Mouse (Mus musculus) C3H10T1/2 (cell line): ENCODE data around the gene Smco3. TPM values are rescaled to one million over a fixed set of nuclear protein-coding genes. Genes with fewer than 3 reads are reported as not detected.

ENCODE experiments used
- polyA plus RNA-seq, 2 experiments: library from polyadenylated mRNA; unstranded; fragments of >200 nt; fragmentation: generic; extraction: Trizol; gene quantifications; one replicate each; pipeline ENCODE4 v1.2.1; 2012; ENCODE audit warnings: missing spikeins in 2 of 2

The Smco3 gene
- polyA plus RNA-seq = under 1 TPM in 1 of 2 experiments, not detected in 1; 0.24 TPM

DNA sequence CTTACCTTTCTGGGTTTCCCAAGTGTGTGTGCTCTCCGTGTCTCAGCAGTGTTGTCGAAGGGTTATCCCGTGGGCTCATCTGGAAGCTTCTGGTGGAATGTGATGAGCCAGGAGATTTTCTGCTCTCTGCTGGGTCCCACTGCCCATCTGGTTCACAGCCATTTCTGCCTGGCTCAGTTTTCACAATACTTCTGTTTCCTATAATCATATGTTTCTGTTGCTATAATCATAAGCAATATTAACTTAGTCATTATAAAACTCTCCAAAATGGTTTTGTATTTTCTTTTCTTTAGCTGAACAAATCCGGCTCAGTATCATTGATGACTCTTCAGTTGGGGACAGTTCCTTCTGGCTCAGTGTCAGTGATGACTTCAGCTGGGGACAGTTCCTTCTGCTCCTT lies at the start of gene Smco3:
TSS of gene Smco3 (minus strand) at position 101 of the 400 bp plus-strand sequence.

DNA sequence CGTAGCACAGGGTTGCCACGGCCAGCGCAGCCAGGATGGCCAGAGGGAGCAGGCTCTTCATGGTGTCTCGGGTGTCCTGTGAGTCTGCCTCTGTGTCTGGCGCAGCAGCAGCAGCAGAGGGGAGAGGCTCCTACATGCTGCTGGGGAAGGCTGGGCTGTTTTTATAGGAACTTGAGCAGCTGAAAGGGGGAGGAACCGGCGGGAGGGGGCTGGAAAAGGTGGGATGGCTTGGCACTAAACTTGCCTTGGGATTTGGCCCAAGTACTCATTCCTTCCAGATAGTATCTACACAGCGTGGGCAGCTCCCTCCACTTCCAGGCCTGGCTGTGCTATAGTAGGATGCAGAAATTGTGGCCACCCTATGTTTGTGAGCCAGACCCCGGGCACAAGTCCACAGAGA lies 40.4 kb upstream of the Smco3 start, which contains the start of gene Mgp:
TSS of gene Mgp (minus strand) at position 154 of the 400 bp plus-strand sequence.

DNA sequence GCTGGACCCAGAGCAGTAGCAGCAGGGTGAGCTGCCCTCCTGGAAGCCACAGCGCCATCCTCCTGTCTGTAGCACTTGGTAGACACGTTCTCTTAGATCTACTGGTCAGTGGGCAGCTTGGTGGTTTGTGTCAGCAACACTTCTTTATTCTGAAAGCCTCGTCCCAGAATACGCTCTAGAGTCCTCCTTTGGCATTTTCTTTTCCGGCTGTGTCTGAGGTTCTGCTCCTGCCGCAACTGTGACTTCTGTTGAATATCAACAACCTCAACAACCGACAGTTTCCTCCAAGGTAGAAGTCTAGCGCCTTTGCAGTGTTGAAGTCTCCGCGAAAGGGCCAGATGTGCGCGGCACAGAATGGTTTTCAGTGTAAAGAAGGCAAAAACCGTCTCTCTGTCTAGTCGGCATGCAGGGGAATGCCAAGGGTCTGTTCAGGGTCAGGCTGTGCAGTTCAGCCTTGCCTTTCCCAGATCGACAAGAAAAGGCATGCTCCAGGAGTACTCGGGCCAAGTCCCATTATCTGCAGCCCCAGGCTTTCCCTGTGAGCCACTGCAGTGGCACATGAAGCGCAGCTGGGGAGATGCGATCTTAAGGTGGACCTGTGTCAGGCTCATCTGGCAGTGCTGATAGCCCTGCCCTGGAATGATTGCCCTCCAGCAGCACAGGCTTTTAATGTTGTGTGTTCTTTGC lies 22.1 kb upstream of the Smco3 start, which contains the start of gene Art4:
TSS of gene Art4 (minus strand) at position 548 of the 687 bp plus-strand sequence.

DNA sequence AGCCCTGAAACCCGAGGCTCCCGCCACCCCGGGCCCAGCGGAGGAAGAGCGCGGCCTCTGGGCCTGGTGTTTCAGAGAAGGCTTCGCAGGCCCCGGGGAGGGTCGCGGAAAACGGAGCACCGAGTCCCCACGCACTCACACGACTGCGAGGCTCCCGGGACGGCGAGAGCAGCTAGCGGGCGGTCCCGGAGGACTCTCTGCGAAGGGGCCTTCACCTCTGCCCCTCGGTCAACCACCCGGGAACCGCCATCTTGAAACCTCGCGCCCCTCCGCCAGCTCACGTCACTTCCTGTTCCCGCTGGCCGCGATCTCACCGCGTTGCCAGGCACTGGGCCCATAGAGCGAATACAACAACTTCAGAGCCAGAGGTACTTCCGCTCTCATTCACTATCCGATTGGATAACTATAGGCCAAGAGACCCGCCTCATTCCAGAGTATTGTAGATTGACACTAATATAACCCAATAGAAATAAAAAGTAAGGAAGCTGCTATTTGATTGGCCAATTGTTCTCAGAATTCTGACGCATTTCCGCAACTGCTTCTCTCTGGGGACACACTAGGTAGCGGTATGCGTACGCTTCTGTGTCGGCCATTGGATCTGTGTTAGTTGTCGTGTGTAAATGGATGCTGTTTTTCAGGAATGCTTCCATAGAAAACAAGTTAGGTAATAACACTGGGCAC lies 7.2 kb downstream of the Smco3 start, which contains the start of gene Wbp11:
TSS of gene Wbp11 (minus strand) at position 353 of the 681 bp plus-strand sequence.

DNA sequence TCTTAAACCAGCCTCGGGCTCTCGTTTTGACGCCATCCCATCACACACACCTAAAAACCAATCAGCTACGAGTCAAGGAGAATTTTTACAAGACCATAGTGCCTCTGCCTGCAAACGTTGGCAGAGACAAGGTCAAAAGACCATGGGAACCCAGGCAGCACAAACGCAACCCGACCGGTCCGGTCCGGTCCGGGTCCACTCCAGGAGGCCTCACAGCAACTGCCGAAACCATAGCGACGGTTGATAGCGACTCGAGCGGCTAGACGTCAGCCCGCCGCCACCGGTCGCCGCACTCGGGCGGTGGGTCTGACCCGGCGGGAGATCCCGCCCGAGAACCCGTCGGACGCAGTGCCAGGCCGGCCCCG lies 7.8 kb downstream of the Smco3 start, which contains the start of gene BC049715:
TSS of gene BC049715 (plus strand) at position 111 of the 365 bp plus-strand sequence.

DNA sequence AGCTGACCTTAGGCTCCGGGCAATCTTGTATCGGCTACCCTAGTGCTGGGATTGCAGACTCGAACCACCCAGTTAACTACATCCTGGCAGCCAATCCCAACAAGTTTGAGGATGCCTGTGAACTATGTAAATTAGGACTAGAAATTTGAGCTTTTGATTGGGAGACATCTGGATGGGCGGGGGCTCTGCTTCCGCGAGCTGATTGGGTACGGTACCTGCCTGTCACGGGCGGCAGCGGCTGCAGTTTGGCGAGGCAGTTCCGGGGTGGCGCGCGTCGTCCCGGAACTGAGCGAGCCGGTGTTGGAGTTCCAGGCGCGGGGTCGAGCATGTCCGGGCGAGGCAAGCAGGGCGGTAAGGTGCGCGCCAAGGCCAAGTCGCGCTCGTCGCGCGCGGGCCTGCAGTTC lies 27.2 kb downstream of the Smco3 start, which contains the start of gene H2afj:
TSS of gene H2afj (plus strand) at position 231 of the 404 bp plus-strand sequence.

DNA sequence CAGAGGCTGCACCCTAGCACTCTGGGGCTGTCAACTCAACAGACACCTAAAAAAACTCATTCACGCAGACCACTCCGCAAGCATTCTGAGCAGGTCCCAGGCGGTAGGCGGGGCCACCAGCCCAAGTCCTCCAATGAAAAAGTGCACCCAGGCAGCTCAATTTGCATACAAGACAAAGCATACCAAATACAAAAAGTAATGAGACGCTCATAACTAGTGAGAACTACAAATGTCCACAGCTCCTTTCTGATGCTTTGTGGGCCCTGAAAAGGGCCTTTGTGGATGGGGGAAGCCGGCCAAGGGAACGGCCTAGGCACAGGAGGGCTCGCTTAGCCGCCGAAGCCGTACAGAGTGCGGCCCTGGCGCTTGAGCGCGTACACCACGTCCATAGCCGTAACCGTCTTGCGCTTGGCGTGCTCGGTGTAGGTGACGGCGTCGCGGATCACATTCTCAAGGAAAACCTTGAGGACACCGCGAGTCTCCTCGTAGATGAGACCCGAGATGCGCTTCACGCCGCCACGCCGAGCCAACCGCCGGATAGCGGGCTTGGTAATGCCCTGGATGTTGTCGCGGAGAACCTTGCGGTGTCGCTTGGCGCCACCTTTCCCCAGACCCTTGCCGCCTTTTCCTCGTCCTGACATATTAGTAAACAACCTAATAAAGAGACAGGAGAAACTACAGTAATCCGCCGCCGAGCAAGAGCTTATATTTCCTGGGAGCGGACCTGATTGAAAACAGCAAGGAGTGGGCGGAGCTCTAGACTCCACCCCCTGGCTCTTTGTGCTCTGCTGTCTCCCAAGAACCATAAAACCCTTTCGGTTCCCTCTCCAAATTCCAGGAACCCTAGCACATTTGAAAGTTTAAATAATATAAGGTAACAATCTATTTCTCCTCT lies 31.3 kb downstream of the Smco3 start, which contains the start of gene Hist4h4:
TSS of gene Hist4h4 (minus strand) at position 677 of the 895 bp plus-strand sequence.

DNA sequence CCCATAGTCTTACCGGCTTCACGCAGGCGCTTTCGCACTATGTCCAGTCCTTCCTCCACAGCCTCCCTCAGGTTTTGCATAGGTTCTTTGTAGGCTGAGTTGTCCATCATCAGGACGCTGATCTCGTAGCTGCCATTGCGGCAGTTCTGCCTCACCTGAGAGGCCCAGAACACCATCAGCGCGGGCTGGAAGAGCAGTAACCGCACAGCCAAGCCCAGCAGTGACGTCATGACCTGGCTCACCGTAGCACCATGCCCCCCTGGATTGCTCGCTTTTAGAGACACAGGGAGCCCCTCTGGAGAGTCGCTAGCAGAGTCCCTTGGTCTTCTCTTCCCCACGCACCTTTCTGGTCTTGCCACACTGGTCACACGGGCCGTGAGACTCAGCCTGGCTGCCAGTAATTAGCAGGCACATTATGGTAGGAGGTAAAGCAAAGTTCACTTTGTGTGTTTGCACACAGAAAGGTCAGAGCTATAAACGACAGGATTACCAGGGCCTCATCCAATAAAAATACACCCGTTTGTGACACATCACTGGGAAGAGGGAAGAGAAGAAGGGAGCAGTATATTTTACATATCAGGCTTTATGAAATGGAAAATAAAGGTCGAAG lies 53.8 kb downstream of the Smco3 start, which contains the start of gene Gucy2c:
TSS of gene Gucy2c (minus strand) at position 389 of the 610 bp plus-strand sequence.

Other genes starting within 250 kb of the Smco3 start
- gene Plbd1, start 173.5 kb downstream of the Smco3 start, polyA plus RNA-seq = not detected
- not detected for gene Gucy2c, start 53.7 kb downstream of the Smco3 start, polyA plus RNA-seq
- 1 to 10 TPM in 1 of 2 experiments, under 1 TPM in 1; 0.52 to 2.4 TPM for gene Hist4h4, start 31.0 kb downstream of the Smco3 start, polyA plus RNA-seq
- 100 to 1,000 TPM; 235 to 553 TPM for gene H2afj, start 27.2 kb downstream of the Smco3 start, polyA plus RNA-seq
- gene BC049715, start 7.8 kb downstream of the Smco3 start, polyA plus RNA-seq = under 1 TPM; 0.07 to 0.08 TPM
- gene Wbp11, start 7.2 kb downstream of the Smco3 start, polyA plus RNA-seq = 10 to 100 TPM; 17.9 to 42.3 TPM
- gene Art4, start 22.3 kb upstream of the Smco3 start, polyA plus RNA-seq = not detected
- 100 to 1,000 TPM; 238 to 732 TPM for gene Mgp, start 40.4 kb upstream of the Smco3 start, polyA plus RNA-seq
- under 1 TPM in 1 of 2 experiments, not detected in 1; 0.13 TPM for gene Erp27, start 86.7 kb upstream of the Smco3 start, polyA plus RNA-seq
- gene Pde6h, start 88.4 kb upstream of the Smco3 start, polyA plus RNA-seq = under 1 TPM in 1 of 2 experiments, not detected in 1; under 0.01 TPM
- 10 to 100 TPM; 10.5 to 30.6 TPM for gene Arhgdib, start 106.4 kb upstream of the Smco3 start, polyA plus RNA-seq